Mouse (Mus musculus): ENCODE measurements around the gene 2700049A03Rik. TPM values are rescaled to one million over a fixed set of nuclear protein-coding genes. Genes with fewer than 3 reads are reported as not detected.

Gene 2700049A03Rik
- polyA plus RNA-seq, 1 experiment, result not detected

GRCm38 (mm10) chr12:71217191-71217590 is 80.5 kb downstream of the 2700049A03Rik start:
- no peak for TF ChIP-seq CTCF (IDR thresholded peaks at IDR 0.05; ENCODE audit: insufficient read depth, low read depth, low read length)
- TF ChIP-seq POLR2A (IDR thresholded peaks at IDR 0.05; ENCODE audit: insufficient read depth, low read depth, low read length), result no peak
- 86% methylated on average over 9 of the region's 9 CpGs for WGBS
- H3K27ac ChIP-seq (ENCODE audit: insufficient read depth, low read depth, low read length), result no peak overlapping the region
- H3K4me3 ChIP-seq (ENCODE audit: insufficient read depth, low read depth, low read length), result no peak overlapping the region
- H3K4me1 ChIP-seq (ENCODE audit: control insufficient read depth, insufficient read depth, low read length), result peaks cover 4% of the 10 kb centered on the region

GRCm38 (mm10) chr12:71217866-71218522 is 81.3 kb downstream of the 2700049A03Rik start:
- no peak overlapping the region for H3K27ac ChIP-seq (ENCODE audit: insufficient read depth, low read depth, low read length)
- 63% methylated on average over 6 of the region's 6 CpGs for WGBS
- no peak overlapping the region for H3K4me3 ChIP-seq (ENCODE audit: insufficient read depth, low read depth, low read length)
- H3K4me1 ChIP-seq (ENCODE audit: control insufficient read depth, insufficient read depth, low read length), result peaks cover 4% of the 10 kb centered on the region
- no peak for TF ChIP-seq POLR2A (IDR thresholded peaks at IDR 0.05; ENCODE audit: insufficient read depth, low read depth, low read length)
- TF ChIP-seq CTCF (IDR thresholded peaks at IDR 0.05; ENCODE audit: insufficient read depth, low read depth, low read length), result no peak

GRCm38 (mm10) chr12:71222761-71223160 is 86.1 kb downstream of the 2700049A03Rik start:
- Histone ChIP-seq H3K27ac (ENCODE audit: insufficient read depth, low read depth, low read length) (no peak overlapping the region), H3K4me3 (ENCODE audit: insufficient read depth, low read depth, low read length) (no peak overlapping the region), H3K4me1 (ENCODE audit: control insufficient read depth, insufficient read depth, low read length) (peaks cover 4% of the 10 kb centered on the region)
- WGBS, result 83% methylated on average over 6 of the region's 6 CpGs
- no peak for TF ChIP-seq CTCF (IDR thresholded peaks at IDR 0.05; ENCODE audit: insufficient read depth, low read depth, low read length)
- TF ChIP-seq POLR2A (IDR thresholded peaks at IDR 0.05; ENCODE audit: insufficient read depth, low read depth, low read length), result no peak

GRCm38 (mm10) chr12:71227769-71228168 is 91.1 kb downstream of the 2700049A03Rik start:
- no peak overlapping the region for H3K27ac ChIP-seq (ENCODE audit: insufficient read depth, low read depth, low read length)
- no peak overlapping the region for H3K4me3 ChIP-seq (ENCODE audit: insufficient read depth, low read depth, low read length)
- H3K4me1 ChIP-seq (ENCODE audit: control insufficient read depth, insufficient read depth, low read length), result no peaks in the 10 kb centered on the region
- WGBS, result 84% methylated on average over 4 of the region's 4 CpGs
- no peak for TF ChIP-seq CTCF (IDR thresholded peaks at IDR 0.05; ENCODE audit: insufficient read depth, low read depth, low read length)
- TF ChIP-seq POLR2A (IDR thresholded peaks at IDR 0.05; ENCODE audit: insufficient read depth, low read depth, low read length), result no peak

DNA sequence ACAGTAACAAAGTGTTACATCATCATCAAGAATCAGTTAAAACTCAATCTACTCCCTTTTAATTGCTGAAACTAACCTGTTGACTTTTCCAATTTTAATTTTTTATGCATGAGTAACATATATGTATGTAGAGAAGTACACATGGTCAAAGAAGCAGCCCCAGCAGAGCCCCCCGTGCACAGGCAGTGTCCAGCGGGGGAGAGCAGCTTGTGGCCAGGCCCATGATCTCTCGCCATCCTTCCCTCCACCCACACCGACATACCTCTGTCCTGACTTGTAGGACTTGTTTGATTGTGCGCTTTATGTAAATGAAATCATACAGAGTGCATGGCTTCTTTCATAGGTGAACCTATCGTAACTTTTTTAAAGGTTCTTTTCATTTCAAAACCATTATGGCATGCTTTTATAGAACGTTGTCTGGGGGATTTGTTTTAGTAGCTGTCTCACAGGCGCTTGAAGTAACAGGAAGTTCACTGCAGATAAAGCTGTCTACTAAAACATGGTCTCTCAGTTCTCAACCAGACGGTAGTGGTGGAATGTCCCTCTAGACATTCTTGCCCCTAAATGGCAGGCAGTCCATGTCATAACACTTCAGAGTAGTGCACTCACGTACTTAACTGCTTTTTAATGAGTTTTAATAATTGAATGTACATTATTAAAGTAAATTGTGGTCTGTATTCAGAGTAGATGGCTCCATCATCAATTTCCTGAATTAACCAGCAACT is 92.4 kb downstream of the 2700049A03Rik start:
- WGBS, result 88% methylated on average over 10 of the region's 10 CpGs
- Histone ChIP-seq H3K27ac (ENCODE audit: insufficient read depth, low read depth, low read length) (no peak overlapping the region), H3K4me3 (ENCODE audit: insufficient read depth, low read depth, low read length) (no peak overlapping the region), H3K4me1 (ENCODE audit: control insufficient read depth, insufficient read depth, low read length) (no peaks in the 10 kb centered on the region)
- TF ChIP-seq CTCF (IDR thresholded peaks at IDR 0.05; ENCODE audit: insufficient read depth, low read depth, low read length) (no peak), POLR2A (IDR thresholded peaks at IDR 0.05; ENCODE audit: insufficient read depth, low read depth, low read length) (no peak)

- TF ChIP-seq CTCF (IDR thresholded peaks at IDR 0.05; ENCODE audit: insufficient read depth, low read depth, low read length) (no peak), POLR2A (IDR thresholded peaks at IDR 0.05; ENCODE audit: insufficient read depth, low read depth, low read length) (no peak)
- no peaks in the 10 kb centered on the region for H3K4me1 ChIP-seq (ENCODE audit: control insufficient read depth, insufficient read depth, low read length)
- WGBS, result 95% methylated on average over 9 of the region's 9 CpGs
- H3K27ac ChIP-seq (ENCODE audit: insufficient read depth, low read depth, low read length), result no peak overlapping the region
- no peak overlapping the region for H3K4me3 ChIP-seq (ENCODE audit: insufficient read depth, low read depth, low read length)
These were observed 94.9 kb downstream of the 2700049A03Rik start for GRCm38 (mm10) chr12:71231561-71231960.

GRCm38 (mm10) chr12:71233426-71233825 is 96.8 kb downstream of the 2700049A03Rik start:
- H3K27ac ChIP-seq (ENCODE audit: insufficient read depth, low read depth, low read length), result no peak overlapping the region
- no peak for TF ChIP-seq CTCF (IDR thresholded peaks at IDR 0.05; ENCODE audit: insufficient read depth, low read depth, low read length)
- TF ChIP-seq POLR2A (IDR thresholded peaks at IDR 0.05; ENCODE audit: insufficient read depth, low read depth, low read length), result no peak
- 68% methylated on average over 5 of the region's 5 CpGs for WGBS
- H3K4me3 ChIP-seq (ENCODE audit: insufficient read depth, low read depth, low read length), result no peak overlapping the region
- H3K4me1 ChIP-seq (ENCODE audit: control insufficient read depth, insufficient read depth, low read length), result no peaks in the 10 kb centered on the region

DNA sequence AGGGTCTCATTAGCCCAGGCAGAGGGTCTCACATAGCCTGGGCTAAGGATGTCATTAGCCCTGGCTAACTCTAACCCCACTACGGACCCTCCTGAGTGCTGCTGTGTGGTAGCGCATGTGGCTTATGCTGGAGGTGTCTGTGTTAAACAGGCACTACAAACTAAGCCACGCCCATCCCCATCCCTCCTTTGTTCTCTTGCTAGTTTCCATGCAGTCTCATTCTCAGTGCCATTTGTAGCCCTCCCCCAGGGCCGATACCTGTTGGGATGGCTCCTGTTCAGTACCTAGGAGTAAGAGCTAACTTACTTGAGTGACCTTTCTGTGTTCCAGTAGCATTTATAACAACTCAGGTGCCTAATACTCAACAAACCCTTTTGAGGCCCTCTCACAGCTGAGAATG is 100.4 kb downstream of the 2700049A03Rik start:
- H3K4me3 ChIP-seq (ENCODE audit: insufficient read depth, low read depth, low read length), result no peak overlapping the region
- H3K27ac ChIP-seq (ENCODE audit: insufficient read depth, low read depth, low read length), result no peak overlapping the region
- WGBS, result 92% methylated on average over 4 of the region's 4 CpGs
- no peaks in the 10 kb centered on the region for H3K4me1 ChIP-seq (ENCODE audit: control insufficient read depth, insufficient read depth, low read length)
- no peak for TF ChIP-seq CTCF (IDR thresholded peaks at IDR 0.05; ENCODE audit: insufficient read depth, low read depth, low read length)
- no peak for TF ChIP-seq POLR2A (IDR thresholded peaks at IDR 0.05; ENCODE audit: insufficient read depth, low read depth, low read length)

DNA sequence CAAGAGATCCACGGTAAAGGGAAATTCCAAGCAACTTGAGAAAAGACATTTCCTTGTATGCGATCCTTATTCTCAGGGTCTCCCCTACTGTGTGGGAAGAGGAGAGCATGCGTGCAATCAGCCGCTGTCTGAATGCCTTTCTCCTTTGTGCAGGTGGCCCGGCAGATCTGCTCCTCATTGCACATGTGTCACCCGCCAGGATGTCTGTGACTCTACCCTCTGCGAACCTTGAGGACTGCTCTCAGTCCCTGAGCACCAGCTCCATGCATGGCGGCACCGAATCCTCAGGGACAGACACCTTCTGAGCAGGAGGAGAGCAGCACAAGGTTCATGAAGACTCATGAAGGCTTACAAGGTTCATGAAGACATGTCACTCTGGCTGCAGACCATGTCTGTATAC is 106.1 kb downstream of the 2700049A03Rik start:
- no peak overlapping the region for H3K4me3 ChIP-seq (ENCODE audit: insufficient read depth, low read depth, low read length)
- TF ChIP-seq POLR2A (IDR thresholded peaks at IDR 0.05; ENCODE audit: insufficient read depth, low read depth, low read length) (no peak), CTCF (IDR thresholded peaks at IDR 0.05; ENCODE audit: insufficient read depth, low read depth, low read length) (no peak)
- 81% methylated on average over 9 of the region's 9 CpGs for WGBS
- H3K27ac ChIP-seq (ENCODE audit: insufficient read depth, low read depth, low read length), result no peak overlapping the region
- H3K4me1 ChIP-seq (ENCODE audit: control insufficient read depth, insufficient read depth, low read length), result no peaks in the 10 kb centered on the region

Measured in olfactory bulb, adult 2 months (tissue).